Mouse (Mus musculus): Measurements from ENCODE around the gene Mapt.

GRCm38 (mm10) chr11:104232141-104233061, 1.2 kb downstream of the Mapt start:
- TF ChIP-seq CTCF (conservative IDR thresholded peaks at IDR 0.05; ENCODE audit: insufficient read depth, insufficient read length, low read depth, low read length) (no peak), POLR2A (IDR thresholded peaks at IDR 0.05; ENCODE audit: low read depth, low read length) (no peak)
